26 mouse cellular contexts compared by ENCODE assay signal in genomic region chr2:148091657-148092056, GRCm38 (mm10). TPM values are rescaled to one million over a fixed set of nuclear protein-coding genes. Genes with fewer than 3 reads are reported as not detected.
DNase-seq lines count a peak whose midpoint lies in the region; ATAC-seq and TF ChIP-seq lines count a peak whose summit lies in the region.
"Had no signal": no experiment of that assay in that cellular context is flagged by ENCODE, and none has a peak within 500 bp of the region (broad histone marks: within the 10 kb centered on the region; RNA-seq: fewer than 3 reads in every experiment).

No protein-coding gene starts in this region.

- no peaks in the 10 kb centered on the region for H3K9me3 ChIP-seq in hindbrain, embryonic 11.5 days (ENCODE audit: control insufficient read depth, low read length)
- H3K9me3 ChIP-seq in hindbrain, embryonic 10.5 days, result no peaks in the 10 kb centered on the region
- no peaks in the 10 kb centered on the region for H3K9me3 ChIP-seq in stomach, embryonic 15.5 days
- H3K9me3 ChIP-seq in stomach, postnatal 0 days (ENCODE audit: control insufficient read depth, low read length), result no peaks in the 10 kb centered on the region
- H3K9me3 ChIP-seq: forebrain, embryonic 13.5 days; heart, embryonic 10.5 days; heart, embryonic 15.5 days; limb, embryonic 10.5 days; limb, embryonic 15.5 days; liver, embryonic 13.5 days; midbrain, embryonic 15.5 days had no signal

- TF ChIP-seq CTCF in stomach, postnatal 0 days (IDR thresholded peaks at IDR 0.05; ENCODE audit: low read depth), result no peak

- no peak overlapping the region for H3K4me2 ChIP-seq in hindbrain, embryonic 11.5 days (replicated peaks; ENCODE audit: low read depth, low read length)
- no peak overlapping the region for H3K4me2 ChIP-seq in stomach, embryonic 15.5 days
- H3K4me2 ChIP-seq in stomach, postnatal 0 days (replicated peaks; ENCODE audit: low read depth), result no peak overlapping the region
- H3K4me2 ChIP-seq: forebrain, embryonic 13.5 days; heart, embryonic 15.5 days; hindbrain, embryonic 14.5 days; limb, embryonic 15.5 days; liver, embryonic 13.5 days; midbrain, embryonic 15.5 days had no signal

- DNase-seq in hindbrain, embryonic 11.5 days (ENCODE audit: low spot score), result peak; percentile 4
- no peak for DNase-seq in hindbrain, embryonic 10.5 days (ENCODE audit: low spot score)
- peak; percentile 11 to 32 for DNase-seq in kidney, postnatal 4 days
- no peak for DNase-seq in kidney, adult 8-10 months
- no peak for DNase-seq in stomach, postnatal 0 days (ENCODE audit: low spot score)
- no peak for DNase-seq in thymus, postnatal 10 days (ENCODE audit: low spot score in 2 of 2)
- DNase-seq: adrenal gland, postnatal 10 days; cerebellum, adult 9-10 months; cerebellum, postnatal 36 days; gastrocnemius, postnatal 14 days; liver, embryonic 13.5 days; spleen, adult 18-20 months; thymus, adult 2 months; thymus, postnatal 4 days had no signal

- no peak overlapping the region for H3K9ac ChIP-seq in hindbrain, embryonic 11.5 days (ENCODE audit: low read depth, low read length)
- no peak overlapping the region for H3K9ac ChIP-seq in stomach, embryonic 15.5 days
- no peak overlapping the region for H3K9ac ChIP-seq in stomach, postnatal 0 days (ENCODE audit: low read length)
- H3K9ac ChIP-seq: forebrain, embryonic 13.5 days; heart, embryonic 15.5 days; hindbrain, embryonic 14.5 days; limb, embryonic 15.5 days; liver, embryonic 13.5 days; midbrain, embryonic 15.5 days had no signal

- WGBS in hindbrain, embryonic 11.5 days, result 77% methylated on average over 6 of the region's 6 CpGs
- WGBS in hindbrain, embryonic 10.5 days, result 81% methylated on average over 6 of the region's 6 CpGs
- WGBS in stomach, embryonic 15.5 days, result 27% methylated on average over 6 of the region's 6 CpGs
- 32% methylated on average over 6 of the region's 6 CpGs for WGBS in stomach, postnatal 0 days

- no peak overlapping the region for H3K4me3 ChIP-seq in hindbrain, embryonic 11.5 days (ENCODE audit: low read depth, low read length)
- no peak overlapping the region for H3K4me3 ChIP-seq in hindbrain, embryonic 10.5 days
- no peak overlapping the region for H3K4me3 ChIP-seq in stomach, embryonic 15.5 days (replicated peaks)
- H3K4me3 ChIP-seq in stomach, postnatal 0 days (ENCODE audit: low read depth, low read length), result no peak overlapping the region
- H3K4me3 ChIP-seq: forebrain, embryonic 13.5 days; heart, embryonic 10.5 days; heart, embryonic 15.5 days; limb, embryonic 10.5 days; limb, embryonic 15.5 days; liver, embryonic 13.5 days; midbrain, embryonic 15.5 days had no signal

- no peaks in the 10 kb centered on the region for H3K27me3 ChIP-seq in hindbrain, embryonic 11.5 days (ENCODE audit: control insufficient read depth, insufficient read depth, low read length)
- H3K27me3 ChIP-seq in hindbrain, embryonic 10.5 days (ENCODE audit: insufficient read depth, poor library complexity, severe bottlenecking), result no peaks in the 10 kb centered on the region
- H3K27me3 ChIP-seq in stomach, embryonic 15.5 days (replicated peaks), result no peaks in the 10 kb centered on the region
- no peaks in the 10 kb centered on the region for H3K27me3 ChIP-seq in stomach, postnatal 0 days (ENCODE audit: control insufficient read depth, insufficient read depth, low read length)
- H3K27me3 ChIP-seq: forebrain, embryonic 13.5 days; heart, embryonic 15.5 days; limb, embryonic 15.5 days; liver, embryonic 13.5 days; midbrain, embryonic 15.5 days had no signal

- H3K36me3 ChIP-seq in hindbrain, embryonic 11.5 days (ENCODE audit: control insufficient read depth, insufficient read depth, low read length), result no peaks in the 10 kb centered on the region
- no peaks in the 10 kb centered on the region for H3K36me3 ChIP-seq in hindbrain, embryonic 10.5 days
- no peaks in the 10 kb centered on the region for H3K36me3 ChIP-seq in stomach, embryonic 15.5 days
- no peaks in the 10 kb centered on the region for H3K36me3 ChIP-seq in stomach, postnatal 0 days (ENCODE audit: control insufficient read depth, insufficient read depth, low read length)
- H3K36me3 ChIP-seq: G1E; heart, embryonic 10.5 days; heart, embryonic 15.5 days; limb, embryonic 10.5 days; limb, embryonic 15.5 days; liver, embryonic 13.5 days; midbrain, embryonic 15.5 days had no signal

- no peak overlapping the region for H3K27ac ChIP-seq in hindbrain, embryonic 11.5 days (ENCODE audit: low read depth, low read length)
- H3K27ac ChIP-seq in hindbrain, embryonic 10.5 days, result no peak overlapping the region
- H3K27ac ChIP-seq in stomach, embryonic 15.5 days, result no peak overlapping the region
- no peak overlapping the region for H3K27ac ChIP-seq in stomach, postnatal 0 days (replicated peaks)
- H3K27ac ChIP-seq: forebrain, embryonic 13.5 days; heart, embryonic 10.5 days; heart, embryonic 15.5 days; hindbrain, embryonic 14.5 days; limb, embryonic 10.5 days; limb, embryonic 15.5 days; liver, embryonic 13.5 days; macrophage; midbrain, embryonic 15.5 days had no signal

- no peaks in the 10 kb centered on the region for H3K4me1 ChIP-seq in hindbrain, embryonic 11.5 days (replicated peaks; ENCODE audit: control insufficient read depth, insufficient read depth, low read length)
- H3K4me1 ChIP-seq in hindbrain, embryonic 10.5 days (replicated peaks), result no peaks in the 10 kb centered on the region
- no peaks in the 10 kb centered on the region for H3K4me1 ChIP-seq in stomach, embryonic 15.5 days
- H3K4me1 ChIP-seq in stomach, postnatal 0 days (replicated peaks; ENCODE audit: control insufficient read depth, insufficient read depth), result no peaks in the 10 kb centered on the region
- H3K4me1 ChIP-seq: forebrain, embryonic 13.5 days; heart, embryonic 10.5 days; heart, embryonic 15.5 days; limb, embryonic 10.5 days; limb, embryonic 15.5 days; liver, embryonic 13.5 days; midbrain, embryonic 15.5 days had no signal

- peak; percentile 38; the same call in 1 of the 2 replicates for ATAC-seq in hindbrain, embryonic 11.5 days (ENCODE audit: low FRiP score)
- ATAC-seq in stomach, embryonic 15.5 days (ENCODE audit: insufficient read depth, low FRiP score, low read depth), result 0 out of 2 replicates have a peak, but pooled peaks have one; percentile 35
- ATAC-seq in stomach, postnatal 0 days (ENCODE audit: low FRiP score, low TSS enrichment), result no peak
- ATAC-seq: forebrain, embryonic 13.5 days; intestine, postnatal 0 days; midbrain, embryonic 15.5 days; Patski had no signal

- TF ChIP-seq EP300 in stomach, postnatal 0 days (optimal IDR thresholded peaks at IDR 0.05), result no peak

RNA-seq across cellular contexts. Expression of gene Foxa2, which starts 44.9 kb away (rescaled TPM):
- 3.4 and 4.5 TPM in 2 replicates for polyA plus RNA-seq in hindbrain, embryonic 11.5 days (2014; fragmentation: Nextera tagmentation; extraction: Ambion mirVana)
- polyA plus RNA-seq in hindbrain, embryonic 10.5 days (2016; fragmentation: Nextera tagmentation; extraction: Ambion mirVana), result 6.1 and 6.4 TPM in 2 replicates
- polyA plus RNA-seq in stomach, embryonic 15.5 days (2015; fragmentation: Nextera tagmentation; extraction: Ambion mirVana), result 13.0 and 18.4 TPM in 2 replicates
- 11.6 and 12.1 TPM in 2 replicates for polyA plus RNA-seq in stomach, postnatal 0 days (2015; fragmentation: Nextera tagmentation; extraction: Ambion mirVana)
- polyA plus RNA-seq: G1E; limb, embryonic 10.5 days; macrophage had no signal

Comparison
In these comparisons a context has a peak if more than half of its experiments do, and no peak if none do; other contexts are left out.
1. DNase-seq: peak in hindbrain, embryonic 11.5 days (single experiment) and kidney, postnatal 4 days (2 of 2); none in hindbrain, embryonic 10.5 days (single experiment), kidney, adult 8-10 months (0 of 2), stomach, postnatal 0 days (single experiment) and thymus, postnatal 10 days (0 of 2).